ENCODE assay signal across 10 mouse cellular contexts in the genomic region with DNA sequence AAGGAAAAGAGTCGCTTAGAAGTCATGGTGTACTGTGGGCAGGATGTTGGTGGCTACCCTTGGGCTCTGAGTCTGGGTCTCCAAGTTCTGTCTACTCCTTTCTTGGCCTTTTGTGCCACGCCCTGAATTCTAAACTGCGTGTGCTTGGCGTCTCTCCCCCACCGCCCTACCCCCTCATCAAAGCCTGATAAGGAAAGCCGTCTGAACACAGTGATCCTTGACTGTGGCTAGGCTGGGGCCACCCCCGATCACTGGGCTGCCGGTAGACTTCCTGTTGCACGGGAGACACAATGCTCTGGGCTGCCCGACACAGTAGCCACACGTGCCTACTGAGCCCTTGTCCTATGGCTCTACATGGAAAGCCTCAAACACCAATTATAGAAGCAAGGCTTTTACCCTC.
DNase-seq lines count a peak whose midpoint lies in the region; ATAC-seq and TF ChIP-seq lines count a peak whose summit lies in the region.
"Had no signal": no experiment of that assay in that cellular context is flagged by ENCODE, and none has a peak within 500 bp of the region (broad histone marks: within the 10 kb centered on the region; RNA-seq: fewer than 3 reads in every experiment).

No protein-coding gene starts in this region.

- in situ Hi-C loops in CH12.LX (cut with MboI; ENCODE audit: low pct_ligation_motif_present, low pct_unique_long_range_greater_than_20kb, low sequenced_read_pairs): no loop called here

- TF ChIP-seq POLR2A in heart, adult 2 months (IDR thresholded peaks at IDR 0.05; ENCODE audit: insufficient read depth, low read depth, low read length): no peak
- TF ChIP-seq POLR2A in CH12.LX (IDR thresholded peaks at IDR 0.05; ENCODE audit: low read depth, low read length): no peak

- no peak overlapping the region for H3K4me2 ChIP-seq in heart, embryonic 16.5 days (ENCODE audit: low read depth, low read length)
- H3K4me2 ChIP-seq in CH12.LX (ENCODE audit: insufficient read depth, low read depth, poor library complexity, severe bottlenecking): no peak overlapping the region; the same call in 1 of the 2 replicates

- no peak for DNase-seq in heart, adult 2 months
- peak; percentile 71 for DNase-seq in CH12.LX (ENCODE audit: extremely low read depth)
- no peak for DNase-seq in left cerebral cortex, adult 11 months (ENCODE audit: low spot score)
- no peak for DNase-seq in hindbrain, embryonic 10.5 days (ENCODE audit: low spot score)
- DNase-seq in midbrain, embryonic 10.5 days (ENCODE audit: low spot score): no peak

- no peak overlapping the region for H3K4me3 ChIP-seq in heart, embryonic 16.5 days (ENCODE audit: low read length)
- no peak overlapping the region for H3K4me3 ChIP-seq in heart, adult 2 months
- no peak overlapping the region for H3K4me3 ChIP-seq in CH12.LX (replicated peaks in 1 of 3; ENCODE audit: low read depth in 2 of 3, low read length in 2 of 3, poor library complexity in 1 of 3)
- peak overlapping the region; percentile 78 for H3K4me3 ChIP-seq in megakaryocyte, embryonic 14.5 days (replicated peaks)
- H3K4me3 ChIP-seq in hindbrain, embryonic 10.5 days: no peak overlapping the region
- no peak overlapping the region for H3K4me3 ChIP-seq in midbrain, embryonic 10.5 days

- no peak overlapping the region for H3K9ac ChIP-seq in heart, embryonic 16.5 days (ENCODE audit: low read length)
- H3K9ac ChIP-seq in heart, adult 2 months (ENCODE audit: low read depth, low read length): no peak overlapping the region
- no peak overlapping the region for H3K9ac ChIP-seq in CH12.LX (ENCODE audit: insufficient read depth, low read depth)

- H3K36me3 ChIP-seq in heart, embryonic 16.5 days (ENCODE audit: control insufficient read depth, insufficient read depth): no peaks in the 10 kb centered on the region
- no peaks in the 10 kb centered on the region for H3K36me3 ChIP-seq in heart, adult 2 months (ENCODE audit: control insufficient read depth, insufficient read depth, low read length)
- no peaks in the 10 kb centered on the region for H3K36me3 ChIP-seq in CH12.LX (replicated peaks in 1 of 2; ENCODE audit: control insufficient read depth in 1 of 2, insufficient read depth in 1 of 2, low read length in 1 of 2)
- H3K36me3 ChIP-seq in megakaryocyte, embryonic 14.5 days (replicated peaks; ENCODE audit: low read length): no peaks in the 10 kb centered on the region
- H3K36me3 ChIP-seq in hindbrain, embryonic 10.5 days: no peaks in the 10 kb centered on the region
- no peaks in the 10 kb centered on the region for H3K36me3 ChIP-seq in midbrain, embryonic 10.5 days

- dilution Hi-C loops in CH12.LX (cut with MboI; ENCODE audit: extremely low pct_ligation_motif_present, extremely low pct_unique_long_range_greater_than_20kb, low sequenced_read_pairs): no loop called here

- TF ChIP-seq RAD21 in CH12.LX (IDR thresholded peaks at IDR 0.05; ENCODE audit: low read depth, low read length): no peak

- TF ChIP-seq CTCF in heart, adult 2 months (IDR thresholded peaks at IDR 0.05): no peak
- TF ChIP-seq CTCF in CH12.LX (conservative IDR thresholded peaks at IDR 0.05 in 1 of 2, IDR thresholded peaks at IDR 0.05 in 1 of 2; ENCODE audit: low read depth in 2 of 2, low read length in 2 of 2): no peak

- 12% methylated on average over 11 of the region's 11 CpGs for WGBS in heart, embryonic 16.5 days
- WGBS in heart, adult 2 months: 23% methylated on average over 11 of the region's 11 CpGs
- WGBS in hindbrain, embryonic 10.5 days: 66% methylated on average over 11 of the region's 11 CpGs
- WGBS in midbrain, embryonic 10.5 days: 68% methylated on average over 11 of the region's 11 CpGs

- H3K27ac ChIP-seq in heart, embryonic 16.5 days (ENCODE audit: low read length): peak overlapping the region; percentile 21; the same call in 1 of the 2 replicates
- no peak overlapping the region for H3K27ac ChIP-seq in heart, adult 2 months
- no peak overlapping the region for H3K27ac ChIP-seq in CH12.LX (ENCODE audit: insufficient read depth, low read depth)
- H3K27ac ChIP-seq in hindbrain, embryonic 10.5 days: no peak overlapping the region; the same call in 1 of the 2 replicates
- H3K27ac ChIP-seq in midbrain, embryonic 10.5 days (replicated peaks): no peak overlapping the region

- intact Hi-C loops in heart, adult 2 months (cut with DNase I): no loop called here

- no peak for TF ChIP-seq EP300 in heart, adult 2 months (IDR thresholded peaks at IDR 0.05; ENCODE audit: insufficient read depth, low read depth, low read length)
- no peak for TF ChIP-seq EP300 in CH12.LX (IDR thresholded peaks at IDR 0.05; ENCODE audit: low read length)

- H3K27me3 ChIP-seq in heart, embryonic 16.5 days (ENCODE audit: control insufficient read depth, insufficient read depth, low read length): no peaks in the 10 kb centered on the region
- no peaks in the 10 kb centered on the region for H3K27me3 ChIP-seq in heart, adult 2 months (ENCODE audit: control insufficient read depth, insufficient read depth, low read length)
- H3K27me3 ChIP-seq in CH12.LX (replicated peaks): no peaks in the 10 kb centered on the region
- peaks cover 7% of the 10 kb centered on the region for H3K27me3 ChIP-seq in megakaryocyte, embryonic 14.5 days (replicated peaks)
- H3K27me3 ChIP-seq in hindbrain, embryonic 10.5 days (ENCODE audit: insufficient read depth, poor library complexity, severe bottlenecking): peaks cover 8% of the 10 kb centered on the region; the same call in 1 of the 2 replicates
- H3K27me3 ChIP-seq in midbrain, embryonic 10.5 days (ENCODE audit: low read depth, poor library complexity, severe bottlenecking): peaks cover 7% of the 10 kb centered on the region

- peaks cover 11% of the 10 kb centered on the region for H3K4me1 ChIP-seq in heart, embryonic 16.5 days (ENCODE audit: control insufficient read depth, insufficient read depth, low read length)
- peaks cover 2% of the 10 kb centered on the region; the same call in 1 of the 2 replicates for H3K4me1 ChIP-seq in heart, adult 2 months (ENCODE audit: control insufficient read depth, insufficient read depth, low read length)
- peaks cover 11 to 30% of the 10 kb centered on the region in 2 experiments for H3K4me1 ChIP-seq in CH12.LX (ENCODE audit: control insufficient read depth in 1 of 2, insufficient read depth in 2 of 2)
- peaks cover 41% of the 10 kb centered on the region for H3K4me1 ChIP-seq in megakaryocyte, embryonic 14.5 days
- peaks cover 40% of the 10 kb centered on the region for H3K4me1 ChIP-seq in hindbrain, embryonic 10.5 days (replicated peaks)
- H3K4me1 ChIP-seq in midbrain, embryonic 10.5 days: peaks cover 30% of the 10 kb centered on the region

- H3K79me2 ChIP-seq in heart, adult 2 months (replicated peaks; ENCODE audit: control insufficient read depth, insufficient read depth, low read length): no peaks in the 10 kb centered on the region
- no peaks in the 10 kb centered on the region for H3K79me2 ChIP-seq in CH12.LX (replicated peaks; ENCODE audit: control insufficient read depth, extremely low read depth, insufficient read depth, poor library complexity, severe bottlenecking)

- peak; percentile 68; the same call in 1 of the 2 replicates for ATAC-seq in heart, embryonic 16.5 days (replicated peaks; ENCODE audit: extremely low read depth, insufficient read depth, low FRiP score)
- ATAC-seq in granulocyte monocyte progenitor cell, adult 5-6 weeks (replicated peaks; ENCODE audit: poor library complexity, severe bottlenecking): peak; percentile 52
- ATAC-seq: hindbrain, embryonic 16.5 days; midbrain, embryonic 16.5 days had no signal

- no peaks in the 10 kb centered on the region for H3K9me3 ChIP-seq in heart, embryonic 16.5 days (replicated peaks; ENCODE audit: control insufficient read depth, low read length)
- H3K9me3 ChIP-seq in CH12.LX (replicated peaks; ENCODE audit: low read length): no peaks in the 10 kb centered on the region
- no peaks in the 10 kb centered on the region for H3K9me3 ChIP-seq in megakaryocyte, embryonic 14.5 days
- H3K9me3 ChIP-seq in hindbrain, embryonic 10.5 days: no peaks in the 10 kb centered on the region
- no peaks in the 10 kb centered on the region for H3K9me3 ChIP-seq in midbrain, embryonic 10.5 days (replicated peaks)

TF ChIP-seq in CH12.LX, 34 proteins besides CTCF, POLR2A, EP300 and RAD21:
- TF ChIP-seq ELF1 (IDR thresholded peaks at IDR 0.05; ENCODE audit: low read depth, low read length) (peak; percentile 28; the same call in 1 of the 2 replicates), NELFE (IDR thresholded peaks at IDR 0.05; ENCODE audit: low read depth, low read length) (no peak), ZC3H11A (IDR thresholded peaks at IDR 0.05; ENCODE audit: low read depth, low read length) (no peak), ETS1 (conservative IDR thresholded peaks at IDR 0.05; ENCODE audit: low read depth, low read length) (0 out of 2 replicates have a peak, but pooled peaks have one; percentile 36), BHLHE40 (IDR thresholded peaks at IDR 0.05; ENCODE audit: low read depth, low read length) (peak; percentile 94)
